Mouse (Mus musculus): ENCODE data around the gene Msh5.
"Not testable (repeated sequence)": the region's sequence is repeated elsewhere in the genome, so short reads cannot be mapped to it uniquely, and the experiment has no call there.

Gene Msh5

GRCm38 (mm10) chr17:35003022-35003838 is 43.3 kb downstream of the Msh5 start:
- DNase-seq (ENCODE audit: extremely low spot score, low spot score): no peak

GRCm38 (mm10) chr17:35002153-35002865 is 44.2 kb downstream of the Msh5 start:
- no peak for DNase-seq (ENCODE audit: extremely low spot score, low spot score)

GRCm38 (mm10) chr17:35001452-35002152 is 44.9 kb downstream of the Msh5 start:
- DNase-seq (ENCODE audit: extremely low spot score, low spot score): no peak

GRCm38 (mm10) chr17:35000717-35001451 is 45.7 kb downstream of the Msh5 start, which contains the start of gene Vars:
TSS of gene Vars (plus strand) at chr17:35000987.
- DNase-seq (ENCODE audit: extremely low spot score, low spot score): peak; percentile 99

GRCm38 (mm10) chr17:34999871-35000716 is 46.5 kb downstream of the Msh5 start:
- DNase-seq (ENCODE audit: extremely low spot score, low spot score): peak; percentile 57

- no peak for DNase-seq (ENCODE audit: extremely low spot score, low spot score)
Observed at GRCm38 (mm10) chr17:34998526-34999430, 47.8 kb downstream of the Msh5 start.

GRCm38 (mm10) chr17:34997142-34997483 is 49.4 kb downstream of the Msh5 start:
- DNase-seq (ENCODE audit: extremely low spot score, low spot score): no peak

GRCm38 (mm10) chr17:34996411-34997141 is 50.0 kb downstream of the Msh5 start:
- DNase-seq (ENCODE audit: extremely low spot score, low spot score): no peak

GRCm38 (mm10) chr17:34995927-34996326 is 50.6 kb downstream of the Msh5 start:
- not testable (repeated sequence) for DNase-seq (ENCODE audit: extremely low spot score, low spot score)

GRCm38 (mm10) chr17:34995192-34995591 is 51.4 kb downstream of the Msh5 start:
- DNase-seq (ENCODE audit: extremely low spot score, low spot score): not testable (repeated sequence)

- DNase-seq (ENCODE audit: extremely low spot score, low spot score): no peak
Observed at GRCm38 (mm10) chr17:34994751-34995150, 51.8 kb downstream of the Msh5 start.

GRCm38 (mm10) chr17:34984218-34984617 is 62.3 kb downstream of the Msh5 start:
- no peak for DNase-seq (ENCODE audit: extremely low spot score, low spot score)

GRCm38 (mm10) chr17:34982328-34982727 is 64.2 kb downstream of the Msh5 start:
- no peak for DNase-seq (ENCODE audit: extremely low spot score, low spot score)

- DNase-seq (ENCODE audit: extremely low spot score, low spot score): peak; percentile 93
Observed at GRCm38 (mm10) chr17:34981690-34982180, 64.8 kb downstream of the Msh5 start, which contains the start of gene Lsm2. TSS of gene Lsm2 (plus strand) at chr17:34981862.

- DNase-seq (ENCODE audit: extremely low spot score, low spot score): no peak
Observed at GRCm38 (mm10) chr17:34980655-34981054, 65.9 kb downstream of the Msh5 start.

- DNase-seq (ENCODE audit: extremely low spot score, low spot score): no peak
Observed at GRCm38 (mm10) chr17:34979631-34980030, 66.9 kb downstream of the Msh5 start.
